Mouse (Mus musculus): ENCODE measurements around the gene Cox6a2. TPM values are rescaled to one million over a fixed set of nuclear protein-coding genes. Genes with fewer than 3 reads are reported as not detected.
A peak's percentile ranks its signal among the peaks of the same experiment; 100 is the strongest.

Cox6a2 gene
- polyA plus RNA-seq, 2 experiments, result 53.8 to 70.8 TPM

DNA sequence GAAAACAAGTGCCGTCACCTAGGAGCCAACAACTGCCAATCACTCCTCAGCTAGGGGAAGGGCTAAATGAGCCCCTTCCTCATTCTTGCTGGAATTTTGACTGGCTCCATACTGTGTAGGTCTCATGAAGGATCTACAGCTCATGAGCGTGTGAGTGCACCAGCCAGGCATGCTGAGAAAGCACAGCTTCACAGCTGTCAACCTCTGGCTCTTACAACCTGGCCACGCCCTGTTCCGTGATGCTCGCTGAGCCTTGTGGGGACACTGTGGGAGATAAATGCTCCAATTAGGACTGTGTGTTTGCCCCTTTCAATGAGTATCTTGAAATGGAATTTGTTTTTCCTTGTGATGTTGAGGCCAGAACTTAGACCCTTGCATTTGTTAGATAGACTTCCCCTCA is 43.8 kb upstream of the Cox6a2 start:
- Histone ChIP-seq H3K36me3 (ENCODE audit: control insufficient read depth, insufficient read depth, low read length) (peaks cover 28% of the 10 kb centered on the region), H3K27ac (replicated peaks; ENCODE audit: low read depth, low read length) (no peak overlapping the region), H3K4me3 (replicated peaks; ENCODE audit: low read length) (no peak overlapping the region), H3K27me3 (ENCODE audit: control insufficient read depth, insufficient read depth, low read length) (no peaks in the 10 kb centered on the region), H3K4me2 (replicated peaks; ENCODE audit: low read depth, low read length, severe bottlenecking) (no peak overlapping the region), H3K4me1 (ENCODE audit: control insufficient read depth, insufficient read depth, low read length) (peaks cover 28% of the 10 kb centered on the region), H3K9ac (ENCODE audit: low read depth, low read length, severe bottlenecking) (no peak overlapping the region), H3K9me3 (ENCODE audit: control insufficient read depth, low read length) (no peaks in the 10 kb centered on the region)
- ATAC-seq (ENCODE audit: low FRiP score, low read depth) (no peak), DNase-seq (ENCODE audit: low spot score) (no peak)
- 83% methylated on average over 5 of the region's 5 CpGs for WGBS
- TF ChIP-seq POLR2A (IDR thresholded peaks at IDR 0.05; ENCODE audit: borderline replicate concordance, extremely low read depth, insufficient read depth, insufficient read length), result no peak

DNA sequence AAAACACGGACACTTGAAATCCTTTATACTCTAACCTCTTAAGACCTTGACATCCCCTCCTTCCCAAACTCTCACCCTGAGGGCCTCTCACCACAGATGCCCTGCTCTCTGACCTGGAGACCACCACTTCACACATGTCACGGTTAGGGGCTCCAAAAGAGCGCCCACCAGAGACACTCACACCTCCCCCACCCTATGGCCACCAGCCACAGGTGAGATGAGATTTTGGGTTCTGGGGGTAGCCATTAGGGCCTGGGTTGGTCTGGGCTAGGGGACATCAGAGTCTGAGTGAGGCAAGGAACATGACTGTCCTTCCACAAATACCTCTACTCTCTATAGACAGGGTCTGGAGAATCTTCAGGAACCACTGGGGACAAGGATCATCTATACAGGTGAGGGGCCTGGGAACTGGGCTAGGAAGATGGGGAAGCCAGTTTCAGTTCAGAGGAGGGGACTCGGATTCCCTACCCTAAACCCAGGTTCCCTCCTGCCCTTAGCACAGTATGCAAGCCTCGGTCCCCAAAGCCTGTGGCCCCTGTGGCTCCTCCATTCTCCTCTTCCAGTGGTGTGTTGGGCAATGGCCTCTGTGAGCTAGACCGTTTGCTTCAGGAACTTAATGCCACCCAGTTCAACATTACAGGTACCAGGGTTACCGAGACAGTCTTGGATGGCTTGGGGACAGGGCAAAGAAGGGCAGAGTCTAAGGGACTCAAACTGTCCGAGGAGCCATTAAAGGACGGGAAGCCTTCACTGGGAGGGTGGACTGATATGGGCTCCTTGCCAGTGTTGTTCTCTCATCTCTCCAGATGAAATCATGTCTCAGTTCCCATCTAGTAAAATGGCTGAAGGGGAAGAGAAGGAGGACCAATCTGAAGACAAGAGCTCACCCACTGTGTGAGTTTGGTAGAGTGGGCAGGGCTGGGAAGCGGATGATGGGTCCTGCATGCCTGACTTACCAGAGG is 42.2 kb upstream of the Cox6a2 start:
- DNase-seq (ENCODE audit: low spot score) (no peak), ATAC-seq (ENCODE audit: low FRiP score, low read depth) (no peak)
- peak overlapping the region; percentile 56 for H3K4me2 ChIP-seq (replicated peaks; ENCODE audit: low read depth, low read length, severe bottlenecking)
- H3K9me3 ChIP-seq (ENCODE audit: control insufficient read depth, low read length), result no peaks in the 10 kb centered on the region
- H3K9ac ChIP-seq (ENCODE audit: low read depth, low read length, severe bottlenecking), result peak overlapping the region; percentile 61; the same call in 1 of the 2 replicates
- 78% methylated on average over 10 of the region's 10 CpGs for WGBS
- H3K36me3 ChIP-seq (ENCODE audit: control insufficient read depth, insufficient read depth, low read length), result peaks cover 35% of the 10 kb centered on the region
- peak overlapping the region; percentile 45; the same call in 1 of the 2 replicates for H3K4me3 ChIP-seq (replicated peaks; ENCODE audit: low read length)
- peaks cover 28% of the 10 kb centered on the region for H3K4me1 ChIP-seq (ENCODE audit: control insufficient read depth, insufficient read depth, low read length)
- no peak overlapping the region for H3K27ac ChIP-seq (replicated peaks; ENCODE audit: low read depth, low read length)
- no peak for TF ChIP-seq POLR2A (IDR thresholded peaks at IDR 0.05; ENCODE audit: borderline replicate concordance, extremely low read depth, insufficient read depth, insufficient read length)
- H3K27me3 ChIP-seq (ENCODE audit: control insufficient read depth, insufficient read depth, low read length), result no peaks in the 10 kb centered on the region

- Histone ChIP-seq H3K36me3 (ENCODE audit: control insufficient read depth, insufficient read depth, low read length) (peaks cover 38% of the 10 kb centered on the region), H3K27me3 (ENCODE audit: control insufficient read depth, insufficient read depth, low read length) (no peaks in the 10 kb centered on the region), H3K9ac (ENCODE audit: low read depth, low read length, severe bottlenecking) (peak overlapping the region; percentile 61), H3K27ac (replicated peaks; ENCODE audit: low read depth, low read length) (peak overlapping the region; percentile 79), H3K4me2 (replicated peaks; ENCODE audit: low read depth, low read length, severe bottlenecking) (peak overlapping the region; percentile 56), H3K9me3 (ENCODE audit: control insufficient read depth, low read length) (no peaks in the 10 kb centered on the region), H3K4me3 (replicated peaks; ENCODE audit: low read length) (peak overlapping the region; percentile 45), H3K4me1 (ENCODE audit: control insufficient read depth, insufficient read depth, low read length) (peaks cover 24% of the 10 kb centered on the region)
- TF ChIP-seq POLR2A (IDR thresholded peaks at IDR 0.05; ENCODE audit: borderline replicate concordance, extremely low read depth, insufficient read depth, insufficient read length), result no peak
- ATAC-seq (ENCODE audit: low FRiP score, low read depth) (peak; percentile 76), DNase-seq (ENCODE audit: low spot score) (peak; percentile 96)
- WGBS, result 2% methylated on average over 13 of the region's 13 CpGs
Measured at GRCm38 (mm10) chr7:128247443-128247842, 41.3 kb upstream of the Cox6a2 start.

DNA sequence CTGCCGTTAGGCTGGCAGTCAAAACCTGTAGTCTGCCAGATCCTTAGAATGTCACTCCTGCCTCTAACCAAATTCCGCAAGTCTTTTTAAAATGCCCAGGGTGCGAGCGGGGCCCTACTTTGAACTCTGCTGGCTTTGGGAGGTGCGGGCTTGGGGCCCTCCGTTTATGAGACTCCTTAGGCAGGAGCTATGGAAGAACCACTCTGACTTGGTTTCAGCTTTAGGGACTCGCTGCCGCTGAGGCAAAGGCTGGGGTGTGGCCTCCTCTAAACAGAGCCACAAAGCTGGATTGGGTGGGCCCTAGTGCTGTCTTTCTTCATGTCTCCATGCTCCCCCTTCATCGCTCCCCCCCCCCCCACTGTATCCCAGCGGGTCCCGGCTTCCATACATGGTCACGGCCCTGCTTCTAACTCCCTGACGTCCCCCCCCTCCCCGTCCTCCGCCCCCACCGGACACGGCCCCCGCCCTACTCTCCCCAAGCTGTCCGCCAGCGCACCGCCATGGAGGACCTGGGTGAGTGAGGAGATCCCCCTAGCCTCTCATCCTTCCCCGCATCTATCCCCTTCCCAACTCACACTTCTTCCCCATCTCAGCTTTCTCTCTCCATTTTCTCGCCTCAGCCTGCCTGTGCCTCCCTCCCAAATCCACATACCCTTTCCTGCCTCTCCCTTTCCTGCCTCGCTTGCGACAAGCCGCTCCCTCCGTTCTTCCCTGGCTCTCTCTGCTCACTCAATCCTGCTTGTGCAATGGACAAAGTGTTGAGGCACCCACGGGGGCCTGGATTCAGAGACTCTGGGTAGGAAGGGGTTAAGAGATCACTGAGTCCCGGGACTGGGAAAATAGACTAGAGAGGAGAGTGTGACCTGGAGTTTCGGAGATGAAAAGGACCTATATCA is 40.6 kb upstream of the Cox6a2 start, which contains the start of gene Tgfb1i1:
TSS of gene Tgfb1i1 (plus strand) at position 317 of the 896 bp plus-strand sequence.
- Histone ChIP-seq H3K4me1 (ENCODE audit: control insufficient read depth, insufficient read depth, low read length) (peaks cover 18% of the 10 kb centered on the region), H3K36me3 (ENCODE audit: control insufficient read depth, insufficient read depth, low read length) (peaks cover 43% of the 10 kb centered on the region), H3K4me2 (replicated peaks; ENCODE audit: low read depth, low read length, severe bottlenecking) (peak within 1 kb of the TSS; percentile 56), H3K4me3 (replicated peaks; ENCODE audit: low read length) (peak within 1 kb of the TSS; percentile 45), H3K9me3 (ENCODE audit: control insufficient read depth, low read length) (no peaks in the 10 kb centered on the region), H3K9ac (ENCODE audit: low read depth, low read length, severe bottlenecking) (peak within 1 kb of the TSS; percentile 61), H3K27me3 (ENCODE audit: control insufficient read depth, insufficient read depth, low read length) (no peaks in the 10 kb centered on the region), H3K27ac (replicated peaks; ENCODE audit: low read depth, low read length) (peak within 1 kb of the TSS; percentile 79)
- TF ChIP-seq POLR2A (IDR thresholded peaks at IDR 0.05; ENCODE audit: borderline replicate concordance, extremely low read depth, insufficient read depth, insufficient read length), result no peak; the same call in 1 of the 2 replicates
- under 1% methylated on average over 21 of the region's 30 CpGs for WGBS
- peak; percentile 76 for DNase-seq (ENCODE audit: low spot score)
- ATAC-seq (ENCODE audit: low FRiP score, low read depth), result peak; percentile 76

DNA sequence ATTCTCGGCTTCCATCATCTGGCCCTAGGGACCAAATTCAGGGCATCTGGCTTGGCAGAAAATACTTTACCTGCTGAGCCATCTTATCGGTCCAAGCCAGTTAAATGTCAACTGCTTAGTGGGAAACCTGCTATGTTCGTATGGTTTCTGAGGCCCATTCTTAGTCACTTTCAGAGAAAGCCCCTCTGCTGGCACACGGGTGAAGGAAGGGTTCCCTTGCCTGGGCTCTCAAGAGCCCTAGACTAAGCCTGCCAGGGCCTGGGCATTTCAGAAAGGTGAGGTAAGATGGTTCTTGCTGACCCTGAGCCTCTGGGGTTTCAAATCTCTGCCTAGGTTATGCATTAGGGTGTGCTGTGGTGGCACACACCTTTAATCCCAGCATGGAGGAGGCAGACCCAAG is 39.4 kb upstream of the Cox6a2 start:
- no peaks in the 10 kb centered on the region for H3K27me3 ChIP-seq (ENCODE audit: control insufficient read depth, insufficient read depth, low read length)
- H3K4me1 ChIP-seq (ENCODE audit: control insufficient read depth, insufficient read depth, low read length), result peaks cover 18% of the 10 kb centered on the region
- no peaks in the 10 kb centered on the region for H3K9me3 ChIP-seq (ENCODE audit: control insufficient read depth, low read length)
- no peak for DNase-seq (ENCODE audit: low spot score)
- H3K9ac ChIP-seq (ENCODE audit: low read depth, low read length, severe bottlenecking), result no peak overlapping the region
- 80% methylated on average over 4 of the region's 4 CpGs for WGBS
- H3K4me2 ChIP-seq (replicated peaks; ENCODE audit: low read depth, low read length, severe bottlenecking), result peak overlapping the region; percentile 56; the same call in 1 of the 2 replicates
- peak overlapping the region; percentile 79; the same call in 1 of the 2 replicates for H3K27ac ChIP-seq (replicated peaks; ENCODE audit: low read depth, low read length)
- no peak for TF ChIP-seq POLR2A (IDR thresholded peaks at IDR 0.05; ENCODE audit: borderline replicate concordance, extremely low read depth, insufficient read depth, insufficient read length)
- peaks cover 47% of the 10 kb centered on the region for H3K36me3 ChIP-seq (ENCODE audit: control insufficient read depth, insufficient read depth, low read length)
- H3K4me3 ChIP-seq (replicated peaks; ENCODE audit: low read length), result no peak overlapping the region
- no peak for ATAC-seq (ENCODE audit: low FRiP score, low read depth)
